Mouse (Mus musculus): ENCODE data around the gene Ncoa6. TPM values are rescaled to one million over a fixed set of nuclear protein-coding genes. Genes with fewer than 3 reads are reported as not detected.
A peak's percentile ranks its signal among the peaks of the same experiment; 100 is the strongest.

Gene Ncoa6
- polyA plus RNA-seq, 1 experiment from 2014 or later = 36.0 TPM

DNA sequence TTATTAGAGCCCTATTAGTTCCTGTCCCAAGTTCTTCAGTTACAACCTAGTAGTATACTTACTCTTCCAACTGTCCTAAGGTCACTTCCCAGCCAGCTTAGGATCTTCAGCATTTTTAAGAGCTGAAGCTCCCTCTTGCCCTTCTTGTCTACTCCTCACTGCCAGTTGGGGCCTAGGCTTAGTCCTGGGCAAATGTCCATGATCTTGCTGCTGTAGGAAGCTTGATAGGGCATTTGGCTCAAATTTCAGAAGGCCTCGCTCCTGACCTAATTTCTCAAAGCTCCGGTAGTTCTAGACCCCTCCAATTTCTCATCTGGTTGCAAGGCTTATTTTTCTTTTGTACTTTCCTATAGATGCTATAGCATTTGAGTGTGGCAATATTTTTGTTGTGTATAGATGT is 85.1 kb downstream of the Ncoa6 start:
- H3K4me3 ChIP-seq (ENCODE audit: low read depth, low read length) = no peak overlapping the region
- H3K9ac ChIP-seq (replicated peaks; ENCODE audit: low read depth, low read length) = no peak overlapping the region
- peaks cover 23% of the 10 kb centered on the region for H3K4me1 ChIP-seq (ENCODE audit: control insufficient read depth, insufficient read depth, low read length)
- H3K27ac ChIP-seq (ENCODE audit: low read depth, low read length) = no peak overlapping the region
- H3K36me3 ChIP-seq (ENCODE audit: control insufficient read depth, insufficient read depth, low read length) = peaks cover 42% of the 10 kb centered on the region
- H3K4me2 ChIP-seq (ENCODE audit: low read depth, low read length) = no peak overlapping the region
- ATAC-seq (ENCODE audit: low read depth) = no peak
- no peaks in the 10 kb centered on the region for H3K27me3 ChIP-seq (ENCODE audit: control insufficient read depth, insufficient read depth, low read length)
- no peaks in the 10 kb centered on the region for H3K9me3 ChIP-seq (ENCODE audit: control insufficient read depth, low read length)
- 88% methylated on average over 2 of the region's 2 CpGs for WGBS

- Histone ChIP-seq H3K27me3 (ENCODE audit: control insufficient read depth, insufficient read depth, low read length) (no peaks in the 10 kb centered on the region), H3K9me3 (ENCODE audit: control insufficient read depth, low read length) (no peaks in the 10 kb centered on the region), H3K4me3 (ENCODE audit: low read depth, low read length) (no peak overlapping the region), H3K36me3 (ENCODE audit: control insufficient read depth, insufficient read depth, low read length) (peaks cover 42% of the 10 kb centered on the region), H3K4me1 (ENCODE audit: control insufficient read depth, insufficient read depth, low read length) (peaks cover 34% of the 10 kb centered on the region), H3K27ac (ENCODE audit: low read depth, low read length) (no peak overlapping the region), H3K4me2 (ENCODE audit: low read depth, low read length) (no peak overlapping the region), H3K9ac (replicated peaks; ENCODE audit: low read depth, low read length) (no peak overlapping the region)
- no peak for ATAC-seq (ENCODE audit: low read depth)
- WGBS = 55% methylated on average over 4 of the region's 4 CpGs
Measured at GRCm38 (mm10) chr2:155387052-155387451, 86.6 kb downstream of the Ncoa6 start.

- 13% methylated on average over 24 of the region's 27 CpGs for WGBS
- ATAC-seq (ENCODE audit: low read depth) = no peak
- H3K36me3 ChIP-seq (ENCODE audit: control insufficient read depth, insufficient read depth, low read length) = peaks cover 42% of the 10 kb centered on the region
- H3K9ac ChIP-seq (replicated peaks; ENCODE audit: low read depth, low read length) = no peak overlapping the region
- no peak overlapping the region for H3K4me2 ChIP-seq (ENCODE audit: low read depth, low read length)
- no peaks in the 10 kb centered on the region for H3K27me3 ChIP-seq (ENCODE audit: control insufficient read depth, insufficient read depth, low read length)
- no peak overlapping the region for H3K27ac ChIP-seq (ENCODE audit: low read depth, low read length)
- peaks cover 34% of the 10 kb centered on the region for H3K4me1 ChIP-seq (ENCODE audit: control insufficient read depth, insufficient read depth, low read length)
- H3K9me3 ChIP-seq (ENCODE audit: control insufficient read depth, low read length) = no peaks in the 10 kb centered on the region
- H3K4me3 ChIP-seq (ENCODE audit: low read depth, low read length) = no peak overlapping the region
Measured at GRCm38 (mm10) chr2:155386534-155386899, 87.2 kb downstream of the Ncoa6 start.

- 23% methylated on average over 18 of the region's 18 CpGs for WGBS
- Histone ChIP-seq H3K36me3 (ENCODE audit: control insufficient read depth, insufficient read depth, low read length) (peaks cover 37% of the 10 kb centered on the region), H3K27me3 (ENCODE audit: control insufficient read depth, insufficient read depth, low read length) (no peaks in the 10 kb centered on the region), H3K27ac (ENCODE audit: low read depth, low read length) (0 out of 2 replicates have a peak overlapping the region, but pooled peaks have one; percentile 35), H3K4me1 (ENCODE audit: control insufficient read depth, insufficient read depth, low read length) (peaks cover 34% of the 10 kb centered on the region), H3K9ac (replicated peaks; ENCODE audit: low read depth, low read length) (no peak overlapping the region; the same call in 1 of the 2 replicates), H3K4me3 (ENCODE audit: low read depth, low read length) (no peak overlapping the region), H3K9me3 (ENCODE audit: control insufficient read depth, low read length) (no peaks in the 10 kb centered on the region), H3K4me2 (ENCODE audit: low read depth, low read length) (peak overlapping the region; percentile 17; the same call in 1 of the 2 replicates)
- no peak for ATAC-seq (ENCODE audit: low read depth)
Measured at GRCm38 (mm10) chr2:155385731-155386533, 87.8 kb downstream of the Ncoa6 start.

DNA sequence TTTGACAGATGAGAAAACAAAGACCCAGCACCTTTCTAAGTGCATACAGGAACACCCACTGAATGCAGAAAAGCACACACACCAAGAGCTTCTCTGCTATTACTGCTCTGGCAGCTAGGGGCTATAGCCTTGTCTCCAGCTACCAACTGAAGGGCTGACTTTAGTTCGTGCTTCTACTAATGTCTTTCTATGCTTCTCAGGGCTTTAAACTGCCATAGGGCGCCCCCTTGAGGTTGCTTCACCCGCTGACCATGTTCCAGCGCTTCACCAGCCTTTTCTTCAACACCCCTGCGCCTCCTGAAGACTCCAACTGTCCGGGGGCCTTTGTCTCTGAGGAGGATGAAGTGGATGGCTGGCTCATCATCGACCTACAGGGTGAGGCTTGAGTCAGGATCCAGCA is 88.6 kb downstream of the Ncoa6 start:
- Histone ChIP-seq H3K4me2 (ENCODE audit: low read depth, low read length) (peak overlapping the region; percentile 17; the same call in 1 of the 2 replicates), H3K4me1 (ENCODE audit: control insufficient read depth, insufficient read depth, low read length) (peaks cover 34% of the 10 kb centered on the region), H3K9me3 (ENCODE audit: control insufficient read depth, low read length) (no peaks in the 10 kb centered on the region), H3K27me3 (ENCODE audit: control insufficient read depth, insufficient read depth, low read length) (no peaks in the 10 kb centered on the region), H3K4me3 (ENCODE audit: low read depth, low read length) (no peak overlapping the region), H3K27ac (ENCODE audit: low read depth, low read length) (no peak overlapping the region), H3K36me3 (ENCODE audit: control insufficient read depth, insufficient read depth, low read length) (peaks cover 32% of the 10 kb centered on the region), H3K9ac (replicated peaks; ENCODE audit: low read depth, low read length) (no peak overlapping the region; the same call in 1 of the 2 replicates)
- 22% methylated on average over 7 of the region's 7 CpGs for WGBS
- ATAC-seq (ENCODE audit: low read depth) = no peak

- Histone ChIP-seq H3K4me1 (ENCODE audit: control insufficient read depth, insufficient read depth, low read length) (peaks cover 34% of the 10 kb centered on the region), H3K4me3 (ENCODE audit: low read depth, low read length) (peak overlapping the region; percentile 93), H3K9ac (replicated peaks; ENCODE audit: low read depth, low read length) (peak overlapping the region; percentile 8; the same call in 1 of the 2 replicates), H3K9me3 (ENCODE audit: control insufficient read depth, low read length) (no peaks in the 10 kb centered on the region), H3K27ac (ENCODE audit: low read depth, low read length) (peak overlapping the region; percentile 100; the same call in 1 of the 2 replicates), H3K27me3 (ENCODE audit: control insufficient read depth, insufficient read depth, low read length) (no peaks in the 10 kb centered on the region), H3K36me3 (ENCODE audit: control insufficient read depth, insufficient read depth, low read length) (peaks cover 13% of the 10 kb centered on the region; the same call in 1 of the 2 replicates), H3K4me2 (ENCODE audit: low read depth, low read length) (peak overlapping the region; percentile 81)
- WGBS = 88% methylated on average over 2 of the region's 2 CpGs
- ATAC-seq (ENCODE audit: low read depth) = no peak
Measured at GRCm38 (mm10) chr2:155382791-155383438, 90.8 kb downstream of the Ncoa6 start.

DNA sequence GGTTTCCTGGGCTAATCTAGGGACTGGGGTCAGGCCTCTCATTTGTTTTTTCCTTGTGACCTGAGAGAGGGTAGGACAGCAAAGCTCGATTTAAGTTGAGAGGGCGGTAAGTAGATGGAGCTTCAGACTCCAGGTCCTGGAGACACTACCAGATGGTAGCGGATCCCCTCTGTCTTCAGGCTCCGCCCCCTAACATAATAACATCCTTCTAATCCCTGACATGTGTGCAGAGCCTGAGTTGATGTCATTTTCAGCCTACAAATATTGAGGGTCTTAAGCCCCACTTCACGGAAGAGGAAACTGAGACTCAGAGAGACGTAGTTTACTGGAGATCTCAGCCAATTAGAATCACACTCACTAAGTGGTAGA is 91.4 kb downstream of the Ncoa6 start:
- Histone ChIP-seq H3K4me1 (ENCODE audit: control insufficient read depth, insufficient read depth, low read length) (peaks cover 34% of the 10 kb centered on the region), H3K9ac (replicated peaks; ENCODE audit: low read depth, low read length) (peak overlapping the region; percentile 99), H3K27ac (ENCODE audit: low read depth, low read length) (peak overlapping the region; percentile 100), H3K4me3 (ENCODE audit: low read depth, low read length) (peak overlapping the region; percentile 93), H3K4me2 (ENCODE audit: low read depth, low read length) (peak overlapping the region; percentile 81), H3K9me3 (ENCODE audit: control insufficient read depth, low read length) (no peaks in the 10 kb centered on the region), H3K27me3 (ENCODE audit: control insufficient read depth, insufficient read depth, low read length) (no peaks in the 10 kb centered on the region), H3K36me3 (ENCODE audit: control insufficient read depth, insufficient read depth, low read length) (peaks cover 12% of the 10 kb centered on the region; the same call in 1 of the 2 replicates)
- ATAC-seq (ENCODE audit: low read depth) = peak; percentile 19
- WGBS = 22% methylated on average over 6 of the region's 6 CpGs

GRCm38 (mm10) chr2:155381643-155382331 is 91.9 kb downstream of the Ncoa6 start:
- Histone ChIP-seq H3K36me3 (ENCODE audit: control insufficient read depth, insufficient read depth, low read length) (peaks cover 9% of the 10 kb centered on the region; the same call in 1 of the 2 replicates), H3K4me1 (ENCODE audit: control insufficient read depth, insufficient read depth, low read length) (peaks cover 34% of the 10 kb centered on the region), H3K9ac (replicated peaks; ENCODE audit: low read depth, low read length) (peak overlapping the region; percentile 99), H3K9me3 (ENCODE audit: control insufficient read depth, low read length) (no peaks in the 10 kb centered on the region), H3K4me2 (ENCODE audit: low read depth, low read length) (peak overlapping the region; percentile 81), H3K27ac (ENCODE audit: low read depth, low read length) (peak overlapping the region; percentile 100), H3K4me3 (ENCODE audit: low read depth, low read length) (peak overlapping the region; percentile 93), H3K27me3 (ENCODE audit: control insufficient read depth, insufficient read depth, low read length) (no peaks in the 10 kb centered on the region)
- 0% methylated on average over 59 of the region's 68 CpGs for WGBS
- ATAC-seq (ENCODE audit: low read depth) = peak; percentile 94

Data from neural tube, embryonic 14.5 days (tissue).